Mouse (Mus musculus) limb, embryonic 15.5 days (tissue): ENCODE measurements at regions not wholly inside any gene's neighbourhood (a gene's known extent, or its start where the extent isn't known, plus 50 kb on each side); places are given as distances from the start of the nearest gene placed in this dataset.

Experiments
- ATAC-seq: fragments of 200-750 bp; cut with Nextera tagmentation; 2 replicates; pipeline ENCODE4 v1.8.0; 2017; ENCODE audit warnings: low read depth, moderate TSS enrichment; ENCODE audit not compliant: insufficient number of reproducible peaks, low FRiP score, low TSS enrichment
- H3K27ac ChIP-seq: fragments of 300-500 bp; sonication (generic); 2 replicates; pipeline ENCODE4 v1.5.1; 2015; ENCODE audit warnings: moderate library complexity, mild to moderate bottlenecking, inconsistent platforms
- H3K27me3 ChIP-seq: fragments of 300-500 bp; sonication (generic); 2 replicates; pipeline ENCODE4 v1.6.1; 2015; ENCODE audit warnings: inconsistent platforms
- H3K36me3 ChIP-seq: fragments of 300-500 bp; sonication (generic); 2 replicates; pipeline ENCODE4 v1.6.1; 2015; ENCODE audit warnings: inconsistent platforms
- H3K4me1 ChIP-seq: fragments of 300-500 bp; sonication (generic); 2 replicates; pipeline ENCODE4 v1.6.1; 2015; ENCODE audit warnings: inconsistent platforms
- H3K4me2 ChIP-seq: fragments of 300-500 bp; sonication (generic); 2 replicates; pipeline ENCODE4 v1.6.1; 2015; ENCODE audit warnings: mild to moderate bottlenecking, inconsistent platforms
- H3K4me3 ChIP-seq: fragments of 300-500 bp; sonication (generic); 2 replicates; pipeline ENCODE4 v1.5.1; 2015; ENCODE audit warnings: mild to moderate bottlenecking, inconsistent platforms
- H3K9ac ChIP-seq: fragments of 300-500 bp; sonication (generic); 2 replicates; pipeline ENCODE4 v1.6.1; 2015; ENCODE audit warnings: inconsistent platforms
- H3K9me3 ChIP-seq: fragments of 300-500 bp; sonication (generic); 2 replicates; pipeline ENCODE4 v1.6.1; 2016; ENCODE audit warnings: inconsistent platforms
- WGBS: fragments of 180-500 bp; shearing (Covaris S2); methylation state at CpG from one replicate; pipeline ENCODE4 v1.1.7; 2015; 5-methylcytosine and 5-hydroxymethylcytosine counted together

- 92% methylated on average over 5 of the region's 5 CpGs for whole genome bisulfite sequencing
Observed at GRCm38 (mm10) chr14:105622166-105622565, 274.5 kb downstream of the Spry2 start.

GRCm38 (mm10) chr14:105621124-105621523 lies 275.5 kb downstream of the Spry2 start:
- Histone ChIP-seq H3K4me2 (no peak overlapping the region), H3K4me1 (no peaks in the 10 kb centered on the region), H3K27me3 (no peaks in the 10 kb centered on the region), H3K27ac (no peak overlapping the region), H3K9ac (no peak overlapping the region), H3K36me3 (no peaks in the 10 kb centered on the region), H3K9me3 (no peaks in the 10 kb centered on the region), H3K4me3 (no peak overlapping the region)
- no peak for ATAC-seq
- WGBS: 70% methylated on average over 6 of the region's 6 CpGs

More at GRCm38 (mm10) chr14:105622166-105622565, 274.5 kb downstream of the Spry2 start:
- H3K9ac ChIP-seq: no peak overlapping the region
- H3K36me3 ChIP-seq: no peaks in the 10 kb centered on the region
- no peak overlapping the region for H3K4me3 ChIP-seq
- H3K9me3 ChIP-seq: no peaks in the 10 kb centered on the region
- no peak overlapping the region for H3K27ac ChIP-seq
- H3K4me1 ChIP-seq: no peaks in the 10 kb centered on the region
- H3K27me3 ChIP-seq: no peaks in the 10 kb centered on the region
- no peak for ATAC-seq
- H3K4me2 ChIP-seq: no peak overlapping the region

GRCm38 (mm10) chr14:105619449-105619848 lies 277.2 kb downstream of the Spry2 start:
- no peak for ATAC-seq
- no peaks in the 10 kb centered on the region for H3K9me3 ChIP-seq
- no peak overlapping the region for H3K4me3 ChIP-seq
- H3K9ac ChIP-seq: no peak overlapping the region
- no peak overlapping the region for H3K27ac ChIP-seq
- H3K4me2 ChIP-seq: no peak overlapping the region
- H3K36me3 ChIP-seq: no peaks in the 10 kb centered on the region
- WGBS: 64% methylated on average over 8 of the region's 8 CpGs
- no peaks in the 10 kb centered on the region for H3K27me3 ChIP-seq
- no peaks in the 10 kb centered on the region for H3K4me1 ChIP-seq

- Histone ChIP-seq H3K9ac (no peak overlapping the region), H3K4me3 (no peak overlapping the region), H3K36me3 (no peaks in the 10 kb centered on the region), H3K4me2 (no peak overlapping the region), H3K9me3 (no peaks in the 10 kb centered on the region), H3K4me1 (no peaks in the 10 kb centered on the region), H3K27ac (no peak overlapping the region), H3K27me3 (no peaks in the 10 kb centered on the region)
- WGBS: 58% methylated on average over 3 of the region's 3 CpGs
- ATAC-seq: no peak
Observed at GRCm38 (mm10) chr14:105615766-105616165, 280.9 kb downstream of the Spry2 start.

- Histone ChIP-seq H3K4me3 (no peak overlapping the region), H3K4me1 (no peaks in the 10 kb centered on the region), H3K9me3 (no peaks in the 10 kb centered on the region), H3K9ac (no peak overlapping the region), H3K27ac (no peak overlapping the region), H3K27me3 (no peaks in the 10 kb centered on the region), H3K4me2 (no peak overlapping the region), H3K36me3 (no peaks in the 10 kb centered on the region)
- 88% methylated on average over 3 of the region's 3 CpGs for WGBS
- no peak for ATAC-seq
Observed at GRCm38 (mm10) chr14:105612794-105613193, 283.8 kb downstream of the Spry2 start.

GRCm38 (mm10) chr14:105608804-105609203 lies 287.8 kb downstream of the Spry2 start:
- no peak for ATAC-seq
- Histone ChIP-seq H3K4me3 (no peak overlapping the region), H3K9ac (no peak overlapping the region), H3K27me3 (no peaks in the 10 kb centered on the region), H3K9me3 (no peaks in the 10 kb centered on the region), H3K36me3 (no peaks in the 10 kb centered on the region), H3K27ac (no peak overlapping the region), H3K4me2 (no peak overlapping the region), H3K4me1 (no peaks in the 10 kb centered on the region)
- 68% methylated on average over 4 of the region's 4 CpGs for WGBS

- H3K9ac ChIP-seq: no peak overlapping the region
- H3K27me3 ChIP-seq: no peaks in the 10 kb centered on the region
- H3K27ac ChIP-seq: no peak overlapping the region
- H3K36me3 ChIP-seq: no peaks in the 10 kb centered on the region
- no peak for ATAC-seq
- H3K4me1 ChIP-seq: peaks cover 3% of the 10 kb centered on the region; the same call in 1 of the 2 replicates
- no peak overlapping the region for H3K4me2 ChIP-seq
- WGBS: 78% methylated on average over 3 of the region's 3 CpGs
- no peak overlapping the region for H3K4me3 ChIP-seq
- no peaks in the 10 kb centered on the region for H3K9me3 ChIP-seq
Observed at GRCm38 (mm10) chr14:105606551-105606950, 290.1 kb downstream of the Spry2 start.

- Histone ChIP-seq H3K9me3 (no peaks in the 10 kb centered on the region), H3K4me2 (no peak overlapping the region), H3K4me3 (no peak overlapping the region), H3K27ac (no peak overlapping the region), H3K9ac (no peak overlapping the region), H3K4me1 (peaks cover 3% of the 10 kb centered on the region; the same call in 1 of the 2 replicates), H3K27me3 (no peaks in the 10 kb centered on the region), H3K36me3 (no peaks in the 10 kb centered on the region)
- WGBS: 85% methylated on average over 6 of the region's 6 CpGs
- no peak for ATAC-seq
Observed at GRCm38 (mm10) chr14:105604451-105604850, 292.2 kb downstream of the Spry2 start.

GRCm38 (mm10) chr14:105603047-105603461 lies 293.6 kb downstream of the Spry2 start:
- no peak for ATAC-seq
- Histone ChIP-seq H3K36me3 (no peaks in the 10 kb centered on the region), H3K4me2 (no peak overlapping the region), H3K9ac (no peak overlapping the region), H3K4me1 (peaks cover 6% of the 10 kb centered on the region; the same call in 1 of the 2 replicates), H3K4me3 (no peak overlapping the region), H3K9me3 (no peaks in the 10 kb centered on the region), H3K27ac (no peak overlapping the region), H3K27me3 (no peaks in the 10 kb centered on the region)
- WGBS: 61% methylated on average over 6 of the region's 6 CpGs

- 81% methylated on average over 24 of the region's 24 CpGs for WGBS
- no peak overlapping the region for H3K4me2 ChIP-seq
- no peak overlapping the region for H3K4me3 ChIP-seq
- H3K4me1 ChIP-seq: peaks cover 6% of the 10 kb centered on the region; the same call in 1 of the 2 replicates
- H3K27me3 ChIP-seq: no peaks in the 10 kb centered on the region
- H3K9ac ChIP-seq: no peak overlapping the region
- no peak overlapping the region for H3K27ac ChIP-seq
- H3K36me3 ChIP-seq: no peaks in the 10 kb centered on the region
- no peaks in the 10 kb centered on the region for H3K9me3 ChIP-seq
- no peak for ATAC-seq
Observed at GRCm38 (mm10) chr14:105599550-105600453, 296.8 kb downstream of the Spry2 start.

GRCm38 (mm10) chr14:105589751-105590150 lies 306.9 kb downstream of the Spry2 start:
- no peak overlapping the region for H3K4me3 ChIP-seq

GRCm38 (mm10) chr14:105589261-105589660 lies 307.4 kb downstream of the Spry2 start:
- H3K9me3 ChIP-seq: no peaks in the 10 kb centered on the region
- ATAC-seq: no peak
- 62% methylated on average over 20 of the region's 20 CpGs for WGBS
- no peak overlapping the region for H3K9ac ChIP-seq
- H3K27ac ChIP-seq: peak overlapping the region; percentile 75
- H3K27me3 ChIP-seq: no peaks in the 10 kb centered on the region
- H3K4me1 ChIP-seq: peaks cover 24% of the 10 kb centered on the region
- no peaks in the 10 kb centered on the region for H3K36me3 ChIP-seq
- peak overlapping the region; percentile 9; the same call in 1 of the 2 replicates for H3K4me3 ChIP-seq
- H3K4me2 ChIP-seq: peak overlapping the region; percentile 8; the same call in 1 of the 2 replicates

More at GRCm38 (mm10) chr14:105589751-105590150, 306.9 kb downstream of the Spry2 start:
- no peaks in the 10 kb centered on the region for H3K27me3 ChIP-seq
- ATAC-seq: no peak
- 76% methylated on average over 7 of the region's 7 CpGs for WGBS
- no peaks in the 10 kb centered on the region for H3K9me3 ChIP-seq
- no peak overlapping the region for H3K9ac ChIP-seq
- peaks cover 24% of the 10 kb centered on the region for H3K4me1 ChIP-seq
- peak overlapping the region; percentile 75; the same call in 1 of the 2 replicates for H3K27ac ChIP-seq
- no peaks in the 10 kb centered on the region for H3K36me3 ChIP-seq
- peak overlapping the region; percentile 8; the same call in 1 of the 2 replicates for H3K4me2 ChIP-seq
